Mouse (Mus musculus) ES-CJ7 (cell line): ENCODE measurements around the gene Nckipsd.

ENCODE experiments used
- DNase-seq: peaks from one replicate; pipeline ENCODE4 v3.0.0; 2011; ENCODE audit warnings: low read depth, low spot score

The Nckipsd gene

DNA sequence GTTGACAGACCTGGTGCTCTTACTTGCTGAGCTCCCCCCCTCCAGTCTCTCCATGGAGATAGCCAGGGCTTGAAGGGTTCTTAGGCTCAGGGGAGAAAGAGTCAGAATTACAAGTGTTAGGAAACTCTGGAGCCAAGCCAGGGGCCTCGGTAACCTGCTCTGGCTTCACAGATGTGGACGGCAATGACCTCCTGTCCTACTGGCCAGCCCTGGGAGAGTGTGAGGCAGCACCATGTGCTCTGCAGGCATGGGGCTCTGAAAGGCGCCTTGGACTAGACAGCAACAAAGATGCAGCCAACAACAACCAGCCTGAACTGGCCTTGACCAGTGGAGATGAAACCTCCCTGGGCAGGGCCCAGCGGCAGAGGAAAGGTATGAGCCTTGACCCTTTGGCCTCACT, 39.2 kb downstream of the Nckipsd start:
- peak; percentile 48 for DNase-seq

DNA sequence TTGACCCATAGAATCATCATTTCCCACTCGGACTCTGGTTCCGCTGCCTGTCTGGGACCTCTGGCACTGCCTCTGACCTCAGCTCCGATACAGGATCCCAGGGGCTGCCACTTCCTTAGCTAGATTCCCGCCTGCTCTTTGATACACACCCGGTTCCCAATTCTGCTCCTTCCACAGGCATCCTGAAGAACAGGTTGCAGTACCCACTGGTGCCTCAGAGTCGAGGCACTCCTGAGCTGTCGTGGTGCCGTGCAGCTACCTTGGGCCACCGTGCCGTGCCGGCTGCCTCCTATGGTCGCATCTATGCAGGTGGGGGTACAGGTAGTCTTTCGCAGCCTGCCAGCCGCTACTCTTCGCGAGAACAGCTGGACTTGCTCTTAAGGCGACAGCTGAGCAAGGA, 40.3 kb downstream of the Nckipsd start:
- DNase-seq = peak; percentile 65

DNA sequence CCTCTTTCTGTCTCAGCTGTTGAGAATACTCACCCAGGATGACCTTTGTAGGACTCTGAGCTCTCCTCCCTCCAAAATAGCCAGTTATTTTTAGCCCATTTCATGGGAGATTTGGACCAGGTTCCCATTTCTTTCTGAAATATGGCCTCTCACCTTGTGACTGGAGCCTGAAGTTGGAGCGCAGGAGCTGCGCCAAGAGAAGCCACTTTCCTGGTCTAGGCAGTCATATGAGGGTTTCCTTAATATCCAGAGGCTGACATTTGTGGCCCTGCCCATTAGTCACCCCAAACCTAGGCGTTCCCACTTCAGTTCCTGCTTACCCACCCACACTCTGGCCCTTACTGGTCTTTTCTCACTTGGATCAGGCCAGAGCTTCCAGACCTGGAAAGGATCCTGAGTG, 44.8 kb downstream of the Nckipsd start, which contains the start of gene Slc26a6:
Gene Slc26a6 (plus strand): TSS at position 308 of the 400 bp plus-strand sequence.
- no peak for DNase-seq

DNA sequence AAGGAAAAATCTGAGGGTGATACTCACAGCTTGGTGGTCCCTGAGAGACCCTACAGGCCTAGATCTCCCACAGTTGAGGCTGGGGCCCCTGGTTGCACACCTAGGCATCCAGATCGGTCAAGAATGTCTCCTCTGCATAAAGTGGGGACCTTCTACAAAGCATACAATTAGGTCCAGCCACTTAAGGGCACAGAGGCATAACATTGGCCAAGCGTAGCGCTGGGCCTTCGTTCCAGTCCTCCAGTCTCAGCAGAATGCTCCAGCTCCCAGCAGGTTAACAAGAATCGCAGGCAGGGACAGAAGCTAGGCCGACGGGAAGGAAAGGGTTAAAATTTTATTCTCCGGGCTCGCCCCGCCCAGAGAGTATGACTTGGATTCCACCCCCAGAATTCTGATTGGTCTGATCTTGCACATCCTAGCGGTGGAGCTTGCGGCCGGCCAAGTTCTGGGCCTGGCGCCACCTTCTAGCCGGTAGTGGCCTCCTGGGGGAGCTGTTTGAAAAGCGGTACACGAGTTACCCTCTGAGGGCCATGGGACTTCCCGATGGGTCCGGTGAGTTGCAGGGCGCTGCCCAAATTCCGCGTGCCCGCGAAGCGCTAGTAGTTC, 45.6 kb downstream of the Nckipsd start:
- peak; percentile 96 for DNase-seq

DNA sequence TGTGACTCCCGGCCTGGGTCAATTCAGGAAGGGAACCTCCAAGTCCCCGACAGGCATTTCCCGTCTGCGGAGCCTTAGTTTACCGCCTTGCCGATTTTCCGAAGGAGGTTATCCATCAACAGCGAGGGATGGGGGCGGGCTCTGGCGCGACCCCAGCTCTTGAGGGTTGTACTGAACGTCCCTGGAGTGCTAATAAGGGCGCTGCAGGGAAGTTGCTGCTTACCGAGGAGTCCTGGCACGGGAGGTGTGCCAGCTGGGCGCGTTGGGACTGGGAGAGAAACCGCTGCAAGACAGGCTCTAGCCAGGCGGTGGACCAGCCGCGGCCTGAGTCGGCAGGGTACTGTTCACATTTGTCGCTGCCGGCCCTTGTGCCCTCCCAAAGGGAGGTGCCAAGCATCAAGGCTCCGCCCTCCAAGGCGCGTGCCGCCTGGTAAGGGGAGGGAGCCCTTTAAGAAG, 46.1 kb downstream of the Nckipsd start:
- peak; percentile 92 for DNase-seq

DNA sequence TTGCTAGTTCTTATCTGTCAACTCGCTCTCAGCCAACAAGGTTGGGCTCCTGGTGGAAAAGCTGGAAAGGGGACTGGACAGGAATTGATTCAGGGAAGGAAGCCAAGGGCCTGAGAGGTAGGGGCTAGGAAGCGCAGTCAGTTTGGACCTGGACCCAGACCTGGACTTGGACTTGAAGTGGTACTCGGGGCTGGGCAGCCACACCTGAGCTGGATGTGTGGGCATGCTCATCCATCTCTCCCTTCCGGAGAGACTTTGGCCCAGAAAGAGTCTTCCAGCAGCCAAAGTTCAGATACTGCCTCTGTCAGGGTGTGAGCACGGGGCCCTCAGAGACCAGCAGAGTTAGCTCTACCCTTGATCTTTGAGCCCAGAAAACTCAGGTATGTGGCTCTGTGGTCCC, 47.2 kb downstream of the Nckipsd start:
- DNase-seq = no peak

DNA sequence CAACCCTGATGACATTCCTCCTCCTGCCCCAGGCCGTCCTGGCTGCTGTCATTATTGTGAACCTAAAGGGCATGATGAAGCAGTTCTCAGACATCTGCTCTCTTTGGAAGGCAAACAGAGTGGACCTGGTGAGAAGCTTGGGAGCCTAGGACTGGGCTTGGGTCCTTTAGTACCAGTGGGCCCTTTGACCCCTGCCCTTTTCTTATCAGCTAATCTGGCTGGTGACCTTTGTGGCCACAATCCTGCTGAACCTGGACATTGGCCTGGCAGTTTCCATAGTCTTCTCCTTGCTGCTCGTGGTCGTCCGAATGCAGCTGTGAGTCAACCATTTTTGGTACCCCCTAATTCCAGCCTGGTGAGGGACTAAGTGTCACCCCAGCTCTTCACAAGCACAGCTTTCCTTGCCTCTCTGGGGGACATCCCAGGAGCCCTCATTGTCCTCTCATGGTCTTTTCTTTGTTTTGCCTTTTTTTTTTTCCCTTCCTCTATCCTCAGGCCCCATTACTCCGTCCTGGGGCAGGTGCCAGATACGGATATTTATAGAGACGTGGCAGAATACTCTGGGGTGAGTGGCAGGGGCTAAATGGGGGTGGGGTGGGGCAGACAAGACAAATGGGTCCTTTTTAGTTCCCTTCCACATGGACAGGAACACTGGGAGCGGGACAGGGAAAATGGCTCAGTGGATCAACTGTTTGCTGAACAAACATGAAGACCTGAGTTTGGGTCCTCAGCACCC, 50.8 kb downstream of the Nckipsd start:
- no peak for DNase-seq
